Mouse (Mus musculus) liver, adult 2 months (tissue): ENCODE data around the gene Tmem37.

ENCODE experiments used
- CTCF ChIP-seq: fragments of 200-500 bp; IDR thresholded peaks from 2 replicates; pipeline ENCODE4 v1.5.1; 2011; ENCODE audit warnings: low read depth, low read length, control low read depth
- POLR2A ChIP-seq: fragments of 200-500 bp; IDR thresholded peaks from 2 replicates; pipeline ENCODE4 v1.6.1; 2011; ENCODE audit warnings: low read length, control low read depth; ENCODE audit not compliant: insufficient read depth; ENCODE audit errors: extremely low read depth

- TF ChIP-seq CTCF (no peak), POLR2A (no peak)
These were observed 38.3 kb downstream of the Tmem37 start for GRCm38 (mm10) chr1:120035456-120036034.
